Mouse (Mus musculus): ENCODE results near the gene Eif2b3. TPM values are rescaled to one million over a fixed set of nuclear protein-coding genes. Genes with fewer than 3 reads are reported as not detected.

Eif2b3 gene
- polyA plus RNA-seq, 1 experiment from 2014 or later = 41.0 TPM

DNA sequence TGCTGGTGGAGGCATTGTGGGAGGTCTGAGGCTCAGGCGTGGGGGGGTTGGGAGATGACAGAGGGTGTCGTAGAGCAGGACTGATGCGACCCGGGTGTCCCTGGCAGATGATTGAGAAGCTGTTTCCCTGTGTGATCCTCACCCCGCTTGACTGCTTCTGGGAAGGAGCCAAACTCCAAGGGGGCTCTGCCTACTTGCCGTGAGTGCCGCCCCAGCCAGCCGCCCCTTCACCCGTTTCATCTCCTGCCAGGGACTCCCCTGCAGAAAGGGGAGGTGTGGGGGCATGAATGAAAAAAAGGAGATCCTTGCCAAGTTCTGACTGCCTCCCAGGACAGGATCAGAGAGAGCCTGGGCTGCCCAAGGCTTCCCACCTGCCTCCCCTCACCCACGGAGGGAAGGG lies 85.9 kb downstream of the Eif2b3 start:
- Histone ChIP-seq H3K9ac (ENCODE audit: low read depth, low read length) (no peak overlapping the region), H3K4me3 (replicated peaks; ENCODE audit: low read depth, low read length) (no peak overlapping the region), H3K27ac (no peak overlapping the region), H3K4me1 (replicated peaks; ENCODE audit: insufficient read depth, low read length) (0 out of 2 replicates have a peak, but pooled peaks cover 5% of the 10 kb centered on the region), H3K36me3 (ENCODE audit: insufficient read depth, low read length) (peaks cover 7% of the 10 kb centered on the region; the same call in 1 of the 2 replicates), H3K4me2 (ENCODE audit: low read length) (0 out of 2 replicates have a peak overlapping the region, but pooled peaks have one; percentile 25), H3K27me3 (ENCODE audit: insufficient read depth, low read length) (no peaks in the 10 kb centered on the region), H3K9me3 (replicated peaks; ENCODE audit: low read length) (no peaks in the 10 kb centered on the region)
- no peak for DNase-seq (ENCODE audit: low spot score)
- WGBS = 41% methylated on average over 10 of the region's 10 CpGs
- no peak; the same call in 1 of the 2 replicates for ATAC-seq (replicated peaks; ENCODE audit: low FRiP score, low read depth)
- no peak for TF ChIP-seq CTCF (IDR thresholded peaks at IDR 0.05; ENCODE audit: low read depth)

GRCm38 (mm10) chr4:117107813-117108523 lies 88.8 kb downstream of the Eif2b3 start:
- WGBS = 91% methylated on average over 18 of the region's 18 CpGs
- no peak for TF ChIP-seq CTCF (IDR thresholded peaks at IDR 0.05; ENCODE audit: low read depth)

GRCm38 (mm10) chr4:117108524-117108849 lies 89.3 kb downstream of the Eif2b3 start:
- Histone ChIP-seq H3K4me1 (replicated peaks; ENCODE audit: insufficient read depth, low read length) (0 out of 2 replicates have a peak, but pooled peaks cover 5% of the 10 kb centered on the region), H3K4me3 (replicated peaks; ENCODE audit: low read depth, low read length) (no peak overlapping the region), H3K27me3 (ENCODE audit: insufficient read depth, low read length) (no peaks in the 10 kb centered on the region), H3K9me3 (replicated peaks; ENCODE audit: low read length) (no peaks in the 10 kb centered on the region), H3K36me3 (ENCODE audit: insufficient read depth, low read length) (peaks cover 7% of the 10 kb centered on the region; the same call in 1 of the 2 replicates), H3K27ac (no peak overlapping the region), H3K9ac (ENCODE audit: low read depth, low read length) (no peak overlapping the region), H3K4me2 (ENCODE audit: low read length) (no peak overlapping the region)
- WGBS = 97% methylated on average over 6 of the region's 6 CpGs
- ATAC-seq (replicated peaks; ENCODE audit: low FRiP score, low read depth) (no peak), DNase-seq (ENCODE audit: low spot score) (no peak)
- TF ChIP-seq CTCF (IDR thresholded peaks at IDR 0.05; ENCODE audit: low read depth) = no peak

More at GRCm38 (mm10) chr4:117107813-117108523, 88.8 kb downstream of the Eif2b3 start:
- Histone ChIP-seq H3K4me2 (ENCODE audit: low read length) (no peak overlapping the region), H3K27me3 (ENCODE audit: insufficient read depth, low read length) (no peaks in the 10 kb centered on the region), H3K9me3 (replicated peaks; ENCODE audit: low read length) (no peaks in the 10 kb centered on the region), H3K4me1 (replicated peaks; ENCODE audit: insufficient read depth, low read length) (0 out of 2 replicates have a peak, but pooled peaks cover 5% of the 10 kb centered on the region), H3K36me3 (ENCODE audit: insufficient read depth, low read length) (peaks cover 7% of the 10 kb centered on the region; the same call in 1 of the 2 replicates), H3K4me3 (replicated peaks; ENCODE audit: low read depth, low read length) (no peak overlapping the region), H3K27ac (no peak overlapping the region), H3K9ac (ENCODE audit: low read depth, low read length) (no peak overlapping the region)
- no peak for DNase-seq (ENCODE audit: low spot score)
- no peak for ATAC-seq (replicated peaks; ENCODE audit: low FRiP score, low read depth)

DNA sequence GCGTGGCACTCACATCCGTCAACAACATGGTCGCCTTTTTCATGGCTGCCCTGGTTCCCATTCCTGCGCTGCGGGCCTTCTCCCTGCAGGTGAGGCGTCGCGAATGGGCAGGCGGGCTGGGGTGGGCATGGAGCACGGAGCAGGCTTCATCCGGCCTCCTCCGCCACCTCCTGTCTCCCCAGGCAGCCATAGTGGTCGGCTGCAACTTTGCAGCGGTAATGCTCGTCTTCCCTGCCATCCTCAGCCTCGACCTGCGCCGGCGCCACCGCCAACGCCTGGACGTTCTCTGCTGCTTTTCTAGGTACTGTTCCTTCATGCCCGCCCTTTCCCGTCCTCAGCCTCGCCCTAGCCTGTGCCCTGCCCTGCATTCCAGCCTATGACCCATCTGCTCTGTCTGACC lies 90.1 kb downstream of the Eif2b3 start:
- H3K4me1 ChIP-seq (replicated peaks; ENCODE audit: insufficient read depth, low read length) = 0 out of 2 replicates have a peak, but pooled peaks cover 5% of the 10 kb centered on the region
- no peak overlapping the region for H3K4me2 ChIP-seq (ENCODE audit: low read length)
- no peak overlapping the region for H3K27ac ChIP-seq
- 96% methylated on average over 25 of the region's 25 CpGs for WGBS
- TF ChIP-seq CTCF (IDR thresholded peaks at IDR 0.05; ENCODE audit: low read depth) = no peak
- no peak overlapping the region for H3K9ac ChIP-seq (ENCODE audit: low read depth, low read length)
- no peak for DNase-seq (ENCODE audit: low spot score)
- no peak overlapping the region for H3K4me3 ChIP-seq (replicated peaks; ENCODE audit: low read depth, low read length)
- H3K9me3 ChIP-seq (replicated peaks; ENCODE audit: low read length) = no peaks in the 10 kb centered on the region
- H3K27me3 ChIP-seq (ENCODE audit: insufficient read depth, low read length) = no peaks in the 10 kb centered on the region
- no peak for ATAC-seq (replicated peaks; ENCODE audit: low FRiP score, low read depth)
- H3K36me3 ChIP-seq (ENCODE audit: insufficient read depth, low read length) = peaks cover 7% of the 10 kb centered on the region; the same call in 1 of the 2 replicates

GRCm38 (mm10) chr4:117110249-117110648 lies 91.0 kb downstream of the Eif2b3 start:
- no peaks in the 10 kb centered on the region for H3K27me3 ChIP-seq (ENCODE audit: insufficient read depth, low read length)
- H3K9ac ChIP-seq (ENCODE audit: low read depth, low read length) = no peak overlapping the region
- ATAC-seq (replicated peaks; ENCODE audit: low FRiP score, low read depth) = no peak
- no peak overlapping the region for H3K27ac ChIP-seq
- H3K36me3 ChIP-seq (ENCODE audit: insufficient read depth, low read length) = peaks cover 7% of the 10 kb centered on the region; the same call in 1 of the 2 replicates
- no peak for TF ChIP-seq CTCF (IDR thresholded peaks at IDR 0.05; ENCODE audit: low read depth)
- H3K9me3 ChIP-seq (replicated peaks; ENCODE audit: low read length) = no peaks in the 10 kb centered on the region
- H3K4me2 ChIP-seq (ENCODE audit: low read length) = no peak overlapping the region
- H3K4me1 ChIP-seq (replicated peaks; ENCODE audit: insufficient read depth, low read length) = 0 out of 2 replicates have a peak, but pooled peaks cover 5% of the 10 kb centered on the region
- DNase-seq (ENCODE audit: low spot score) = no peak
- H3K4me3 ChIP-seq (replicated peaks; ENCODE audit: low read depth, low read length) = no peak overlapping the region
- WGBS = 90% methylated on average over 13 of the region's 13 CpGs

- no peak overlapping the region for H3K9ac ChIP-seq (ENCODE audit: low read depth, low read length)
- peaks cover 7% of the 10 kb centered on the region; the same call in 1 of the 2 replicates for H3K36me3 ChIP-seq (ENCODE audit: insufficient read depth, low read length)
- ATAC-seq (replicated peaks; ENCODE audit: low FRiP score, low read depth) = no peak
- 89% methylated on average over 11 of the region's 11 CpGs for WGBS
- H3K9me3 ChIP-seq (replicated peaks; ENCODE audit: low read length) = no peaks in the 10 kb centered on the region
- H3K4me1 ChIP-seq (replicated peaks; ENCODE audit: insufficient read depth, low read length) = no peaks in the 10 kb centered on the region
- H3K27me3 ChIP-seq (ENCODE audit: insufficient read depth, low read length) = no peaks in the 10 kb centered on the region
- H3K4me2 ChIP-seq (ENCODE audit: low read length) = no peak overlapping the region
- no peak for TF ChIP-seq CTCF (IDR thresholded peaks at IDR 0.05; ENCODE audit: low read depth)
- no peak for DNase-seq (ENCODE audit: low spot score)
- H3K4me3 ChIP-seq (replicated peaks; ENCODE audit: low read depth, low read length) = no peak overlapping the region
- no peak overlapping the region for H3K27ac ChIP-seq
These were observed 91.8 kb downstream of the Eif2b3 start for GRCm38 (mm10) chr4:117110985-117111384.
